Mouse (Mus musculus): ENCODE measurements around the gene Fam129b. TPM values are rescaled to one million over a fixed set of nuclear protein-coding genes. Genes with fewer than 3 reads are reported as not detected.

Gene Fam129b
- 0.15 TPM for polyA plus RNA-seq (2014; fragmentation: Illumina TruSeq; extraction: RNeasy Lipid Tissue Mini Kit (QIAGEN cat#74804); ENCODE audit: low replicate concordance)

GRCm38 (mm10) chr2:32875675-32876489, at the start of gene Fam129b:
Gene Fam129b, plus strand, starts transcription at chr2:32876114.

DNA sequence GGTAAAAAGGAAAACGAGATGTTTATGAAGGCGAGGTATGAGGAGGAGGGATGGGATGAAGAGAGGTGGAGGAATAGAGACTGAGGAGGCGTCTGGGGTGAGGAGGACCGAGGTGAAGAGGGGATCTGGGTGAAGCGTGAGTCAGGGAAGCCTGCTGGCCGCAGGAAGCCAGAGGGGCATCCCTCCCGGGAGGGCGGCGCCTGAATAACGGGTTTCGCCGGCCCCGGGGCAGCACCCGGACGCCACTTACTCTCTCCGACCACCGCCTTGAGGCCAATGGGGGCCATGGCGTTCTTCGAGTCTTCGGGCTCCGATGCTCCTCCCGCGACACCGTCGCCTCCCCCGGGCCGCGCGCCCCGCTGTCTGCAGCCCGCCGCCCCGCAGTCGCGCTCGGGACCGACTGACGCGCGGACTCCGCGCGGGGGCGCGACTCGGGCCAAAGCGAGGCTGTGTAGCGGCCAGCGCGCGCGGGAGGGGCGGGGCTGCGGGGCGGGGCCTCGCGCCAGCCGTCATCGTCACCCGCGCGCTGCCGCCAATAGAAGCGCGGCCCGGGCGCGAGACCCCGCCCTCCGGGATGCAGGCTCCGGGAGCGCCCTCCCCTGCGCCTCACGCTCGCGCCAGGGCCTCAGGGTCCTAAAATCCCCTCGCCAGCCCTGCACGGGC, 29.0 kb upstream of the Fam129b start, which contains the start of gene Stxbp1:
TSS of gene Stxbp1 (minus strand) at position 441 of the 663 bp plus-strand sequence.

GRCm38 (mm10) chr2:32961192-32961995, 85.5 kb downstream of the Fam129b start, which contains the start of the genes Rpl12 and Lrsam1:
Gene Rpl12, plus strand, starts transcription at chr2:32961559.
Gene Lrsam1, minus strand, starts transcription at chr2:32961614.

Other genes starting within 250 kb of the Fam129b start
- 0.11 TPM for gene Eng, start 229.5 kb upstream of the Fam129b start, polyA plus RNA-seq (2014; fragmentation: Illumina TruSeq; extraction: RNeasy Lipid Tissue Mini Kit (QIAGEN cat#74804); ENCODE audit: low replicate concordance)
- gene Fpgs, start 172.0 kb upstream of the Fam129b start, polyA plus RNA-seq (2014; fragmentation: Illumina TruSeq; extraction: RNeasy Lipid Tissue Mini Kit (QIAGEN cat#74804); ENCODE audit: low replicate concordance), result not detected
- gene Cdk9, start 163.0 kb upstream of the Fam129b start, polyA plus RNA-seq (2014; fragmentation: Illumina TruSeq; extraction: RNeasy Lipid Tissue Mini Kit (QIAGEN cat#74804); ENCODE audit: low replicate concordance), result 31.9 TPM
- gene Sh2d3c, start 155.1 kb upstream of the Fam129b start, polyA plus RNA-seq (2014; fragmentation: Illumina TruSeq; extraction: RNeasy Lipid Tissue Mini Kit (QIAGEN cat#74804); ENCODE audit: low replicate concordance), result 0.19 TPM
- not detected for gene 6330409D20Rik, start 135.1 kb upstream of the Fam129b start, polyA plus RNA-seq (2014; fragmentation: Illumina TruSeq; extraction: RNeasy Lipid Tissue Mini Kit (QIAGEN cat#74804); ENCODE audit: low replicate concordance)
- 1.3 TPM for gene Tor2a, start 118.9 kb upstream of the Fam129b start, polyA plus RNA-seq (2014; fragmentation: Illumina TruSeq; extraction: RNeasy Lipid Tissue Mini Kit (QIAGEN cat#74804); ENCODE audit: low replicate concordance)
- gene Ttc16, start 100.5 kb upstream of the Fam129b start, polyA plus RNA-seq (2014; fragmentation: Illumina TruSeq; extraction: RNeasy Lipid Tissue Mini Kit (QIAGEN cat#74804); ENCODE audit: low replicate concordance), result 0.41 TPM
- gene Ptrh1, start 100.3 kb upstream of the Fam129b start, polyA plus RNA-seq (2014; fragmentation: Illumina TruSeq; extraction: RNeasy Lipid Tissue Mini Kit (QIAGEN cat#74804); ENCODE audit: low replicate concordance), result 0.82 TPM
- not detected for gene Cfap157, start 91.7 kb upstream of the Fam129b start, polyA plus RNA-seq (2014; fragmentation: Illumina TruSeq; extraction: RNeasy Lipid Tissue Mini Kit (QIAGEN cat#74804); ENCODE audit: low replicate concordance)
- 2.4 TPM for gene Stxbp1, start 28.9 kb upstream of the Fam129b start, polyA plus RNA-seq (2014; fragmentation: Illumina TruSeq; extraction: RNeasy Lipid Tissue Mini Kit (QIAGEN cat#74804); ENCODE audit: low replicate concordance)
- 102 TPM for gene Rpl12, start 85.4 kb downstream of the Fam129b start, polyA plus RNA-seq (2014; fragmentation: Illumina TruSeq; extraction: RNeasy Lipid Tissue Mini Kit (QIAGEN cat#74804); ENCODE audit: low replicate concordance)
- gene Lrsam1, start 85.5 kb downstream of the Fam129b start, polyA plus RNA-seq (2014; fragmentation: Illumina TruSeq; extraction: RNeasy Lipid Tissue Mini Kit (QIAGEN cat#74804); ENCODE audit: low replicate concordance), result 2.8 TPM
- not detected for gene Slc2a8, start 106.0 kb downstream of the Fam129b start, polyA plus RNA-seq (2014; fragmentation: Illumina TruSeq; extraction: RNeasy Lipid Tissue Mini Kit (QIAGEN cat#74804); ENCODE audit: low replicate concordance)